Mouse (Mus musculus) bone marrow macrophage, adult 2 months (primary cell): Measurements from ENCODE around the gene AI597479. TPM values are rescaled to one million over a fixed set of nuclear protein-coding genes. Genes with fewer than 3 reads are reported as not detected.
"Not testable (repeated sequence)": the region's sequence is repeated elsewhere in the genome, so short reads cannot be mapped to it uniquely, and the experiment has no call there.

ENCODE experiments used
- H3K27ac ChIP-seq: 2 replicates; pipeline ENCODE4 v1.5.1; 2012; ENCODE audit warnings: low read depth, low read length; ENCODE audit not compliant: insufficient read depth
- H3K4me1 ChIP-seq: 2 replicates; pipeline ENCODE4 v1.6.1; 2012; ENCODE audit warnings: low read length; ENCODE audit not compliant: control insufficient read depth, insufficient read depth
- H3K4me3 ChIP-seq: 2 replicates; pipeline ENCODE4 v1.5.1; 2012; ENCODE audit warnings: mild to moderate bottlenecking, low read length, moderate library complexity; ENCODE audit not compliant: insufficient read depth
- CTCF ChIP-seq: IDR thresholded peaks from 2 replicates; pipeline ENCODE4 v1.5.1; 2012; ENCODE audit warnings: low read depth, mild to moderate bottlenecking, low read length, moderate library complexity
- POLR2A ChIP-seq: IDR thresholded peaks from 2 replicates; pipeline ENCODE4 v1.6.1; 2012; ENCODE audit warnings: mild to moderate bottlenecking, low read depth, low read length, borderline replicate concordance
- polyA plus RNA-seq: library from polyadenylated mRNA; stranded (reverse); fragments of >200 nt; gene quantifications from 2 replicates; pipeline ENCODE4 v1.2.4, GENCODE M21; 2012; ENCODE audit not compliant: missing spikeins, insufficient read depth, insufficient read length

AI597479 gene
- polyA plus RNA-seq, 1 experiment, result 10.2 TPM

GRCm38 (mm10) chr1:43120950-43121349 lies 22.4 kb downstream of the AI597479 start:
- H3K4me3 ChIP-seq, result no peak overlapping the region
- no peak overlapping the region for H3K27ac ChIP-seq
- no peaks in the 10 kb centered on the region for H3K4me1 ChIP-seq
- no peak for TF ChIP-seq POLR2A
- no peak for TF ChIP-seq CTCF

DNA sequence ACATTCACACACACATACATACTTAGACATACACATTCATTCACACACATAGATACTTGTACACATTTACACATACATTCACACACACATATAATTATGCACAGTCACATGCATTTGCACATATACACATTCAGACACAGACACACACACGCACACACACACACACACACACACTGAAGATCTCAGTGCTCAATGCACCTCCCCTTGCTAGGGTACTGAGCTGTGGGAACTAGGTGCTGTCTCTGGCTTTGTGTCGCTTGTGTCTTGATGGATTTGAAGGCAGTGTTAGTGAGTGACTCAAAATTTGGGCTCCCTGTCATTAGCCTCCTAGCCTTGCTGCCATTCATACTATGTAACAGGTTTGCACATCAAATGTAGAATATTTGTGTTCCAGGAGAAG lies 24.1 kb downstream of the AI597479 start:
- H3K4me3 ChIP-seq, result no peak overlapping the region
- TF ChIP-seq POLR2A, result no peak
- H3K4me1 ChIP-seq, result no peaks in the 10 kb centered on the region
- no peak overlapping the region for H3K27ac ChIP-seq

- Histone ChIP-seq H3K4me1 (no peaks in the 10 kb centered on the region), H3K27ac (no peak overlapping the region), H3K4me3 (no peak overlapping the region)
- TF ChIP-seq POLR2A (no peak), CTCF (no peak)
Observed at GRCm38 (mm10) chr1:43124726-43125125, 26.2 kb downstream of the AI597479 start.

DNA sequence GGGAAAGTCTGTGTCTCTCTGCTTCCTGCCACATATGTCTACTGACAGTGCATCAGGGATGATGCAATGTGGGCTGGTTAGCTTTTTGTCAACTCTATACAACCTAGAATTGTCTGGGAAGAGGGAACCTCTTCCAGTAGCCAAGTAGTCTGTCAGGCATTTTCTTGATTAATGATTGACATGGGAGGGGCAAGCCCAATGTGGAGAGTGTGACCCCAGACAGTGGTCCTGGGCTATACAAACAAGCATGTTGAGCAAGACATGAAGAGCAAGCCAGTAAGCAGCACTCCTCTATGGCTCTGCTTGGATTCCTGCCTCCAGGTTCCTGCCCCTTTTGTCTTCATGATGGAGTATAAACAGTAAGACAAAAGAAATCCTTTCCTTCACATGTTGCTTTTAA lies 28.7 kb downstream of the AI597479 start:
- Histone ChIP-seq H3K27ac (no peak overlapping the region), H3K4me1 (no peaks in the 10 kb centered on the region), H3K4me3 (no peak overlapping the region)
- TF ChIP-seq POLR2A, result no peak
- TF ChIP-seq CTCF, result no peak

GRCm38 (mm10) chr1:43127820-43128610 lies 29.5 kb downstream of the AI597479 start:
- H3K27ac ChIP-seq, result no peak overlapping the region
- no peak overlapping the region for H3K4me3 ChIP-seq
- no peak for TF ChIP-seq CTCF
- no peak for TF ChIP-seq POLR2A
- no peaks in the 10 kb centered on the region for H3K4me1 ChIP-seq

GRCm38 (mm10) chr1:43130219-43130981 lies 31.9 kb downstream of the AI597479 start:
- Histone ChIP-seq H3K27ac (no peak overlapping the region), H3K4me1 (no peaks in the 10 kb centered on the region), H3K4me3 (no peak overlapping the region)
- TF ChIP-seq POLR2A (no peak), CTCF (no peak)

- TF ChIP-seq POLR2A (no peak), CTCF (no peak)
- no peak overlapping the region for H3K27ac ChIP-seq
- no peaks in the 10 kb centered on the region for H3K4me1 ChIP-seq
- H3K4me3 ChIP-seq, result no peak overlapping the region
Observed at GRCm38 (mm10) chr1:43131591-43131990, 33.1 kb downstream of the AI597479 start.

DNA sequence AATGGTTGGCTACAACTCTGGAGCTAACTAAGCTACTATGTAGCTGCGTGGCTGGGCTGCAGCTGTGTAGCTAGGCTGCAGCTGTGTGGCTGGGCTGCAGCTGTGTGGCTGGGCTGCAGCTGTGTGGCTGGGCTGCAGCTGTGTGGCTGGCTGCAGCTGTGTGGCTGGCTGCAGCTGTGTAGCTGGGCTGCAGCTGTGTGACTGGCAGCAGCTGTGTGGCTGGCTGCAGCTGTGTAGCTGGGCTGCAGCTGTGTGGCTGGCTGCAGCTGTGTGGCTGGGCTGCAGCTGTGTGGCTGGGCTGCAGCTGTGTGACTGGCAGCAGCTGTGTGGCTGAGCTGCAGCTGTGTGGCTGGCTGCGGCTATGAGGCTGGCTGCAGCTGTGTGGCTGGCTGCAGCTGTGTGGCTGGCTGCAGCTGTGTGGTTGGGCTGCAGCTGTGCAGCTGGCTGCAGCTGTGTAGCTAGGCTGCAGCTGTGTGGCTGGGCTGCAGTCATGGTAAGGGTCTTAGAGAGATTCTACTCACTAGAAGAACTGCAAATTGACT lies 38.0 kb downstream of the AI597479 start:
- not testable (repeated sequence) for H3K27ac ChIP-seq, H3K4me1 ChIP-seq, H3K4me3 ChIP-seq

DNA sequence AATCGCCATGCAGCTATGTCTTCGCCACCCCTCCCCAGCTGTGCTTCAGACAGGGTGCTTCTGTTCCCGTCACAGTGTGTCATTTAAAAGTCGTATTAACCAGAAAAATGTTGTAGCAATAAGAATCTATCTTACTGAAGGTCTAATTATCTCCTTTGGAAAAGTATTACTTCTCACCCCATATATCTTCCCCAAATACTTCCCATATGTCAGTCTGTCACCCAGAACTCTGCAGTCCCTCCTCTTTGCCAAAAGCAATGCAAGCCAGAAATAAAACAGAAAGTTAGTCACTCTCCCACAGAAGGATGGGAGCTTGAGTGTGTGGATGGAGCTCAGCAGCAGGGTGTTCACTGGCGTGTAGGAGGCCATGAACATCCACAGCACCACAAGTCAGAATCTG lies 38.8 kb downstream of the AI597479 start:
- H3K4me3 ChIP-seq, result no peak overlapping the region
- no peaks in the 10 kb centered on the region for H3K4me1 ChIP-seq
- H3K27ac ChIP-seq, result no peak overlapping the region
- no peak for TF ChIP-seq POLR2A

- no peak for TF ChIP-seq POLR2A
- TF ChIP-seq CTCF, result no peak
- Histone ChIP-seq H3K4me3 (no peak overlapping the region), H3K27ac (no peak overlapping the region), H3K4me1 (no peaks in the 10 kb centered on the region)
Observed at GRCm38 (mm10) chr1:43138268-43138812, 39.8 kb downstream of the AI597479 start.
